ENCODE assay signal across 19 mouse cellular contexts in the genomic region with DNA sequence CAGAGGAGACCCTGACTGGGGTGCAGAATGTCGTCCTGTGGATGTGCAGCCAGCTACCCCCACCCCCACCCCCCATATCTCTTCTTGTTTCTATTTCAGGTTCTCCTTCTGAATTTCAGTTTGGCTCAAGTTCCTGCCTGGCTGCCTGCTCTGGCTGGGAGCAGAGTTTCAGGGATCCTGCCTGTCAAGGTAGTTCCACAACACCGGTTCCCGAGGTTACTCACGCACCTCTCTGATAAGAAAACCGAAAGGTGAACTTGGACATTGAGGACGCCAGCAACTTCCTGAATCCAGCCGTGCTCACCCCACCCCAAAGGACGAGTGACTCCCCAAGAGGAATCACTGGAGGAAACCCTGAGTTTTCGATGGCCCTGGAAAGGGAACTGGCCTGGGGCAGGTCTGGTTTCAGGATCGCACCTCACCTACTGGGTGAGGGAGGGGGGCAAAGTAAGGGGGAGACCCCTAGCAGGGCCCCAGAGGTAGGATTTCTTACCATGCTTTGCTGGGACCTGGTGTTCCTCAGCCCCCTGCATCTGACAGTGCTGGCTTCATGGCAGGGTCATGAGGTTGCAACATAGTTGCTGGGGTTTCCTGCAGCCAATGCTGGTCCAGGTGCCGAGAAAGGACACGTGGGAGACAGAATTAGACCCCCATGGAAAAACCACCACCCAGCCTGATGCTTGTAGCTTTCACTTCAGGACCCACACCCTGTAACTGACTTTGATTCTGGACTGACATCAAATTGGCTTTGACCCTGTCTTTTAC. TPM values are rescaled to one million over a fixed set of nuclear protein-coding genes. Genes with fewer than 3 reads are reported as not detected.
A peak's percentile ranks its signal among the peaks of the same experiment; 100 is the strongest.
DNase-seq lines count a peak whose midpoint lies in the region; ATAC-seq lines count a peak whose summit lies in the region.
"Had no signal": no experiment of that assay in that cellular context is flagged by ENCODE, and none has a peak within 500 bp of the region (broad histone marks: within the 10 kb centered on the region; RNA-seq: fewer than 3 reads in every experiment).

No protein-coding gene starts in this region.

- H3K9ac ChIP-seq in heart, embryonic 15.5 days, result peak overlapping the region; percentile 25
- H3K9ac ChIP-seq: forebrain, embryonic 13.5 days; kidney, embryonic 15.5 days; limb, embryonic 15.5 days; midbrain, embryonic 13.5 days had no signal

- peak; percentile 56 for DNase-seq in gastrocnemius, postnatal 25 days
- DNase-seq in MN1 (ENCODE audit: low spot score), result no peak
- no peak for DNase-seq in kidney, adult 18-20 months
- DNase-seq: cerebellum, postnatal 25 days; layer of hippocampus, postnatal 36 days; lung, adult 2 months; retina, postnatal 1 day; right cerebral cortex, postnatal 4 days; thymus, adult 2 months had no signal

- peak overlapping the region; percentile 39 for H3K4me2 ChIP-seq in heart, embryonic 15.5 days
- H3K4me2 ChIP-seq: forebrain, embryonic 13.5 days; kidney, embryonic 15.5 days; limb, embryonic 15.5 days; midbrain, embryonic 13.5 days had no signal

- H3K9me3 ChIP-seq in heart, embryonic 15.5 days (replicated peaks), result no peaks in the 10 kb centered on the region
- H3K9me3 ChIP-seq: forebrain, embryonic 13.5 days; kidney, embryonic 15.5 days; limb, embryonic 15.5 days; midbrain, embryonic 13.5 days had no signal

- peak overlapping the region; percentile 64 for H3K27ac ChIP-seq in heart, embryonic 15.5 days
- H3K27ac ChIP-seq: forebrain, embryonic 13.5 days; kidney, embryonic 15.5 days; limb, embryonic 15.5 days; macrophage; midbrain, embryonic 13.5 days had no signal

- H3K4me1 ChIP-seq in heart, embryonic 15.5 days (replicated peaks), result peaks cover 18% of the 10 kb centered on the region
- H3K4me1 ChIP-seq: forebrain, embryonic 13.5 days; midbrain, embryonic 13.5 days had no signal

- H3K4me3 ChIP-seq in heart, embryonic 15.5 days, result no peak overlapping the region
- H3K4me3 ChIP-seq: forebrain, embryonic 13.5 days; kidney, embryonic 15.5 days; limb, embryonic 15.5 days; midbrain, embryonic 13.5 days; myocyte had no signal

- H3K27me3 ChIP-seq in heart, embryonic 15.5 days, result peaks cover 3% of the 10 kb centered on the region; the same call in 1 of the 2 replicates
- H3K27me3 ChIP-seq: forebrain, embryonic 13.5 days; midbrain, embryonic 13.5 days had no signal

- H3K36me3 ChIP-seq in heart, embryonic 15.5 days, result no peaks in the 10 kb centered on the region
- H3K36me3 ChIP-seq: kidney, embryonic 15.5 days; limb, embryonic 15.5 days; midbrain, embryonic 13.5 days had no signal

- peak; percentile 26; the same call in 1 of the 2 replicates for ATAC-seq in common myeloid progenitor, adult 5-6 weeks (replicated peaks; ENCODE audit: low read depth, poor library complexity, severe bottlenecking)
- 0 out of 2 replicates have a peak, but pooled peaks have one; percentile 32 for ATAC-seq in heart, embryonic 15.5 days (replicated peaks; ENCODE audit: insufficient number of reproducible peaks, insufficient read depth, low FRiP score, low read depth)
- ATAC-seq in megakaryocyte, adult 5-6 weeks (ENCODE audit: poor library complexity, severe bottlenecking), result peak; percentile 57
- no peak for ATAC-seq in frontal cortex, adult (ENCODE audit: low TSS enrichment)
- ATAC-seq: forebrain, embryonic 13.5 days; midbrain, embryonic 13.5 days had no signal

- WGBS in heart, embryonic 15.5 days, result 27% methylated on average over 12 of the region's 12 CpGs

RNA-seq across cellular contexts. Expression of a gene that starts 32.5 kb away (rescaled TPM):
- 97.9 and 117 TPM in 2 replicates for total RNA-seq in common myeloid progenitor, adult 5-6 weeks (2017)
- total RNA-seq in gastrocnemius, postnatal 25 days (2021), result 1 to 10 TPM; 3.9 to 5.0 TPM
- 12.6 and 18.9 TPM in 2 replicates for polyA plus RNA-seq in heart, embryonic 15.5 days (2015; fragmentation: Nextera tagmentation; extraction: Ambion mirVana)
- 167 and 175 TPM in 2 replicates for total RNA-seq in megakaryocyte, adult 5-6 weeks (2015)
- 282 and 289 TPM in 2 replicates for total RNA-seq in megakaryocyte, adult 5-6 weeks (2017)
- polyA plus RNA-seq: myocyte had no signal

Comparison
In these comparisons a context has a peak if more than half of its experiments do, and no peak if none do; other contexts are left out.
1. RNA of a gene that starts 32.5 kb away (total RNA-seq): 167 to 289 TPM in megakaryocyte, adult 5-6 weeks and 97.9 to 117 TPM in common myeloid progenitor, adult 5-6 weeks; 3.9 to 5.0 TPM in gastrocnemius, postnatal 25 days; every median in the first group is over 10 times any median in the second.